Mouse (Mus musculus): ENCODE data around the gene 6030458C11Rik.

6030458C11Rik gene

DNA sequence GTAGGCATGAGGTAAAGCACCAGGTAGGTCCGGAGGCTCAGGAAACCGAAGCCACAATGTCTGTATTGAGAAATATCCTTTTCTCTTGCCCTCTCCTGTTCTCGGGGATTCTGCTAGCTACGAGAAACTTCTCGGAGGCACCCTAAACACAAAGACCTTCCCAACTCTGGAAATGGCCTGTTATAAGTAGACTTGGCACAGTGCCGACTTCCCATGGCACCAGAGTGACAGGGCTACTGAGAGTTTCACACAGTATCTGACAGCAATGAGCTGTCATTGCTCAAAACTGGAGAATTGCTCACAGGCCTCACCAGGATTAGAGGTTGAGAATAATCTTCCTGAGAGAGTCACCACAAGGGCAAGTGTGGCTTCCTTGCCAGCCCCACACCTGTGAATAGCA lies 63.7 kb downstream of the 6030458C11Rik start:
- no peak for ATAC-seq (ENCODE audit: low TSS enrichment)

GRCm38 (mm10) chr15:12758461-12758860 lies 66.0 kb downstream of the 6030458C11Rik start:
- ATAC-seq (ENCODE audit: low TSS enrichment) = no peak

Measured in frontal cortex, adult (tissue).